Mouse (Mus musculus): ENCODE measurements around the gene Wscd2. TPM values are rescaled to one million over a fixed set of nuclear protein-coding genes. Genes with fewer than 3 reads are reported as not detected.
"Not testable (repeated sequence)": the region's sequence is repeated elsewhere in the genome, so short reads cannot be mapped to it uniquely, and the experiment has no call there.

Gene Wscd2
- total and polyA plus RNA-seq, 3 experiments, result 0.26 to 1.5 (median 0.34) TPM

DNA sequence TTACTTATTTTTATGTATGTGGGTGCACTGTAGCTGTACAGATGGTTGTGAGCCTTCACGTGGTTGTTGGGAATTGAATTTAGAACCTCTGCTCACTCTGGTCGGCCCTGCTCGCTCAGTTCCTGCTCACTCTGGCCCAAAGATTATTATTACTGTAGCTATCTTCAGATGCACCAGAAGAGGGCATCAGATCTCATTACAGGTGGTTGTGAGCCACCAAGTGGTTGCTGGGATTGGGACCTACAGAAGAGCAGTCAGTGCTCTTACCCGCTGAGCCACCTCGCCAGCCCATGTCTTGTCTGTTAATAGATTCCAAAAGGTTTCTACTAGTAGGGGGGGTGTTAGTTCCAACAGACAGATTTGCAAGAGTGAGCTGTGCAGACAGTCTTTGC lies 96.3 kb downstream of the Wscd2 start:
- DNase-seq; H3K9ac ChIP-seq (ENCODE audit: low read depth, low read length); H3K79me2 ChIP-seq (replicated peaks; ENCODE audit: control insufficient read depth, insufficient read depth, low read length); H3K27me3 ChIP-seq (ENCODE audit: control insufficient read depth, insufficient read depth, low read length); H3K4me1 ChIP-seq (ENCODE audit: control insufficient read depth, insufficient read depth, low read length); H3K27ac ChIP-seq; H3K36me3 ChIP-seq (ENCODE audit: control insufficient read depth, insufficient read depth, low read length); H3K4me3 ChIP-seq: not testable (repeated sequence)
- 63% methylated on average over 5 of the region's 5 CpGs for WGBS
- intact Hi-C loops (cut with DNase I), result loop anchor here (5.0 kb wide), 1 partner anchor 136 kb away; the partner anchor contains the start of gene 1700069L16Rik
- TF ChIP-seq CTCF (IDR thresholded peaks at IDR 0.05), result peak; percentile 51

DNA sequence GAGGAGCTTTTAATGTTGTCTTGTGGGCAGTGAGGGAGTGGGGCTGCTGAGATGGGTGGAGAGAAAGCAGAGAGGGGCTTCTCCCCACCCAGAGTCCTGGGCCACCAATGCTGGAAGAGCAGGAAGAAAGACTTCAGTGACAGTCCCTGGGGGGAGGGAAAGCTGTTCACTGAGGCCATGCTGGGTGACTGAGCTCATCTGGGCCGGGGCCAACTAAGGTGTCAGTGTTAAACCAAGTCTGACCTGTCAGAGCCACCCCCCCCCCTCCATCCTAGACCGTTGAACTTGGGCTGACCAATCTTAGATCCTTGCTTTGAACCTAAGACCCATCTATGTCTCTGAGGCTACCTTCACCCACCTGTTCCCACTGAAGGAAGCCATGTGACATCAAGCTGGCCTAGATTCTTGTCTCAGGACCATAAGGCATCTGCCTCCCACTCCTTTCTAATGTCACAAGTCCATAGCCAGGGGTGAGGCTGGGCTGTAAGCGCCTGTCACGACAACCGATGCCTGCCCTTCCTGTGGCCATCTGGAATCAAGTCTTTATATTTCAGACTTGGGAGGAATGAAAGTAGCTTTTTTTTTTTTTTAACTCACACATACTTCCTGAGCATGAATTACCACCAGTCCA lies 100.0 kb downstream of the Wscd2 start:
- H3K27ac ChIP-seq, result no peak overlapping the region
- intact Hi-C loops (cut with DNase I), result no loop called here
- no peak for DNase-seq
- H3K4me1 ChIP-seq (ENCODE audit: control insufficient read depth, insufficient read depth, low read length), result no peaks in the 10 kb centered on the region
- no peak overlapping the region for H3K4me3 ChIP-seq
- H3K79me2 ChIP-seq (replicated peaks; ENCODE audit: control insufficient read depth, insufficient read depth, low read length), result no peaks in the 10 kb centered on the region
- TF ChIP-seq CTCF (IDR thresholded peaks at IDR 0.05) (no peak), POLR2A (IDR thresholded peaks at IDR 0.05; ENCODE audit: insufficient read depth, low read depth, low read length) (no peak), EP300 (IDR thresholded peaks at IDR 0.05; ENCODE audit: insufficient read depth, low read depth, low read length) (no peak)
- 72% methylated on average over 5 of the region's 5 CpGs for WGBS
- no peaks in the 10 kb centered on the region for H3K36me3 ChIP-seq (ENCODE audit: control insufficient read depth, insufficient read depth, low read length)
- H3K9ac ChIP-seq (ENCODE audit: low read depth, low read length), result no peak overlapping the region
- no peaks in the 10 kb centered on the region for H3K27me3 ChIP-seq (ENCODE audit: control insufficient read depth, insufficient read depth, low read length)

DNA sequence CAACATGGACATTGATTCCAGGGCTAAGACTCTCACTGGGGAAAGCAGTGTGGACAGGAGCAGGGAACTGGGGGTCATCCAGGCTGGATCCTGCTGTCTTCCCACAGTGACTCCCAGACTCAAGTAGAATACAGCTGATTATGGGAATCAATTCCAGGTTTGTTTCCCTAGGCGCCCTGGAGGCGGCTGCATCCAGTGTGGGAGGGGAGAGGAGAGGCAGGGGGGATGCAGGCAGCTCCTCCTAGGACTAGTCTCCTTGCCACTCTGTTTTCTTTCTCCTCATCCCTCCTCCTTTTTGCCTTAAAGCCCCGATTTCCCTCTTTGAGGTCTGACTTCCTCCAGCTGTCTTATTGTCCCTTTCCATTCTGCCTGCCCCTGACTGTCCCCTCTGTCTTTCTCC lies 101.0 kb downstream of the Wscd2 start:
- no peak for TF ChIP-seq POLR2A (IDR thresholded peaks at IDR 0.05; ENCODE audit: insufficient read depth, low read depth, low read length)
- no peak for TF ChIP-seq CTCF (IDR thresholded peaks at IDR 0.05)
- TF ChIP-seq EP300 (IDR thresholded peaks at IDR 0.05; ENCODE audit: insufficient read depth, low read depth, low read length), result no peak
- no peaks in the 10 kb centered on the region for H3K79me2 ChIP-seq (replicated peaks; ENCODE audit: control insufficient read depth, insufficient read depth, low read length)
- intact Hi-C loops (cut with DNase I), result no loop called here
- no peaks in the 10 kb centered on the region for H3K36me3 ChIP-seq (ENCODE audit: control insufficient read depth, insufficient read depth, low read length)
- no peaks in the 10 kb centered on the region for H3K4me1 ChIP-seq (ENCODE audit: control insufficient read depth, insufficient read depth, low read length)
- DNase-seq, result no peak
- no peak overlapping the region for H3K4me3 ChIP-seq
- no peak overlapping the region for H3K27ac ChIP-seq
- WGBS, result 20% methylated on average over 3 of the region's 3 CpGs
- no peaks in the 10 kb centered on the region for H3K27me3 ChIP-seq (ENCODE audit: control insufficient read depth, insufficient read depth, low read length)
- H3K9ac ChIP-seq (ENCODE audit: low read depth, low read length), result no peak overlapping the region

DNA sequence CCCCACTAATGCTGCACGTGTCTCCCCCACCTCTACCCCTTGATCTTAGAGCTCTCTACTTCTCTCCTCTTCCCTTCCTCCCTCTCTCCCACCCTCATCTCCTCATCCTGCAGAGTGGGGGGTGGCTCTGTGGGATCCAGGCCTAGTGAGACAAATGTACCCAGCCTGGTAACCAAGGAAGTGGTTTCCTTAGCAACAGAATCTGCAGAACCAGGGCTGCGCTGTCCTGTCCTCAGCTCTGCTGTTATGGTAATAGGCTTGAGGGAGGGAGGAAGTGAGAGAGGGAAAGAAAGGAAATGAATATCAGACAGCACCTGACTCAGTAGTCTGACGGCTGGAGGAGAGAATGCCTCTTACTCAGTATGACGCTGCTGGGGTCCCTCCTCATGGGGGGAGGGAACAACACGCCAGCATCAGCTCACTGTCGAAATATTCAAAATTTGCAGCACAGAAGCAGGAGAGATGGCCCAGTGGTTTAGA lies 101.7 kb downstream of the Wscd2 start:
- Histone ChIP-seq H3K4me3 (no peak overlapping the region), H3K27ac (no peak overlapping the region), H3K36me3 (ENCODE audit: control insufficient read depth, insufficient read depth, low read length) (no peaks in the 10 kb centered on the region), H3K27me3 (ENCODE audit: control insufficient read depth, insufficient read depth, low read length) (no peaks in the 10 kb centered on the region), H3K9ac (ENCODE audit: low read depth, low read length) (no peak overlapping the region), H3K4me1 (ENCODE audit: control insufficient read depth, insufficient read depth, low read length) (no peaks in the 10 kb centered on the region), H3K79me2 (replicated peaks; ENCODE audit: control insufficient read depth, insufficient read depth, low read length) (no peaks in the 10 kb centered on the region)
- intact Hi-C loops (cut with DNase I), result no loop called here
- DNase-seq, result no peak
- TF ChIP-seq CTCF (IDR thresholded peaks at IDR 0.05) (no peak), EP300 (IDR thresholded peaks at IDR 0.05; ENCODE audit: insufficient read depth, low read depth, low read length) (no peak), POLR2A (IDR thresholded peaks at IDR 0.05; ENCODE audit: insufficient read depth, low read depth, low read length) (no peak)
- 25% methylated on average over 6 of the region's 6 CpGs for WGBS

DNA sequence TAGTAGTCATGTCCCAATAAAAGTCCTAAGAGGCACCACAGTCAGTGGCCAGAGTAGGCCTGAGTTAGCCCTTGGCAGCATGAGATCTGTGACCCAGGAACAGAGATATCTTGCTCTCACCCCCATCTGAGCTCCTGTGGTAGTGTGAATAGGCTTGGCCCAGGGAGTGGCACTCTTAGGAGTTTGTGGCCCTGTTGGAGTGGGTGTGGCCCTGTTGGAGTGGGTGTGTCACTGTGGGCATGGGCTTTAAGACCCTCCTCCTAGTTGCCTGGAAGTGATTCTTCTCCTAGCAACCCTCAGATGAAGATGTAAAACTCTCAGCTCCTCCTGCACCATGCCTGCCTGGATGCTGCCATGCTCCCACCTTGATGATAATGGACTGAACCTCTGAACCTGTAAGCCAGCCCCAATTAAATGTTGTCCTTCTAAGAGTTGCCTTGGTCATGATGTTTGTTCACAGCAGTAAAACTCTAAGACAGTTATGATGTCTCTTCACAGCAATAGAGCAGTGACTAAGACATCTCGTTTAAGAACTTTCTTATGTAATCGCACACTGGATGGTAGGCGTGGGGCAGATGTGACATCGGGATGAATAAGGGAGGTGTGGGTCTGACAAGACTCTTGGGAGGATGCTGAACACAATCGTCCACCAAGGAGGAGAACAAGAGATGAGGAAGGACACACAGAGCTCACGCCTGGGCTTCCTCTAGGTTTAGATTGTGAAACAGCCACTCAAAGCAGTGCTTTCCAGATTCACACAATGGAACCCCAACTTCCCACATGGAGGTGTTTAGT lies 104.0 kb downstream of the Wscd2 start:
- no peaks in the 10 kb centered on the region for H3K27me3 ChIP-seq (ENCODE audit: control insufficient read depth, insufficient read depth, low read length)
- no peaks in the 10 kb centered on the region for H3K4me1 ChIP-seq (ENCODE audit: control insufficient read depth, insufficient read depth, low read length)
- intact Hi-C loops (cut with DNase I), result no loop called here
- no peak for DNase-seq
- 76% methylated on average over 6 of the region's 6 CpGs for WGBS
- H3K9ac ChIP-seq (ENCODE audit: low read depth, low read length), result no peak overlapping the region
- no peaks in the 10 kb centered on the region for H3K79me2 ChIP-seq (replicated peaks; ENCODE audit: control insufficient read depth, insufficient read depth, low read length)
- TF ChIP-seq POLR2A (IDR thresholded peaks at IDR 0.05; ENCODE audit: insufficient read depth, low read depth, low read length) (no peak), CTCF (IDR thresholded peaks at IDR 0.05) (no peak), EP300 (IDR thresholded peaks at IDR 0.05; ENCODE audit: insufficient read depth, low read depth, low read length) (no peak)
- no peak overlapping the region for H3K27ac ChIP-seq
- no peak overlapping the region for H3K4me3 ChIP-seq
- H3K36me3 ChIP-seq (ENCODE audit: control insufficient read depth, insufficient read depth, low read length), result no peaks in the 10 kb centered on the region

DNA sequence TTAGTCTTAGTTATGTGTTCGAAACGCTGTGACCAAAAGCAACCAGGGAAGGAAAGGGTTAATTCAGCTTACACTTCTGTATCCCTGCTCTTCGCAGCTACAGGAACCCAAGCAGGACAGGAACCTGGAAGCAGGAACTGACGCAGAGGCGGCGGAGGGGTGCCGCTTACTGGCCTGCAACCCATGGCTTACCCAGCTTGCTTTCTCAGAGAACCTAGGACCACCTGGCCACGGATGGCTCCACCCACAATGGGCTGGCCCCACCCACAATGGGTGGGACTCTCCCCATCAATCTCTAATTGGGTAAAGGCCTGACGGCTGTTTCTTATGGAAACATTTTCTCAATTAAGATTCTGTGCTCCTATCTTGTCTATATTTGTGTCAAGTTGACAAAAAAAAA lies 106.1 kb downstream of the Wscd2 start:
- TF ChIP-seq CTCF (IDR thresholded peaks at IDR 0.05) (no peak), EP300 (IDR thresholded peaks at IDR 0.05; ENCODE audit: insufficient read depth, low read depth, low read length) (no peak), POLR2A (IDR thresholded peaks at IDR 0.05; ENCODE audit: insufficient read depth, low read depth, low read length) (no peak)
- H3K4me3 ChIP-seq, result no peak overlapping the region
- WGBS, result 82% methylated on average over 9 of the region's 9 CpGs

More for the DNA sequence above, 106.1 kb downstream of the Wscd2 start:
- intact Hi-C loops (cut with DNase I), result no loop called here
- H3K4me1 ChIP-seq (ENCODE audit: control insufficient read depth, insufficient read depth, low read length), result no peaks in the 10 kb centered on the region
- no peak overlapping the region for H3K9ac ChIP-seq (ENCODE audit: low read depth, low read length)
- no peak for DNase-seq
- no peaks in the 10 kb centered on the region for H3K36me3 ChIP-seq (ENCODE audit: control insufficient read depth, insufficient read depth, low read length)
- no peaks in the 10 kb centered on the region for H3K79me2 ChIP-seq (replicated peaks; ENCODE audit: control insufficient read depth, insufficient read depth, low read length)
- H3K27me3 ChIP-seq (ENCODE audit: control insufficient read depth, insufficient read depth, low read length), result no peaks in the 10 kb centered on the region
- H3K27ac ChIP-seq, result no peak overlapping the region

Data from heart, adult 2 months (tissue).